Mouse (Mus musculus) testis, adult 2 months (tissue): ENCODE measurements around the gene Gnaq. TPM values are rescaled to one million over a fixed set of nuclear protein-coding genes. Genes with fewer than 3 reads are reported as not detected.

Experiments
- H3K27ac ChIP-seq: fragments of 200-500 bp; 2 replicates; pipeline ENCODE4 v1.5.1; 2012; ENCODE audit warnings: low read depth, low read length; ENCODE audit not compliant: control insufficient read depth, insufficient read depth
- H3K27me3 ChIP-seq: fragments of 200-500 bp; 2 replicates; pipeline ENCODE4 v1.6.1; 2012; ENCODE audit warnings: mild to moderate bottlenecking, low read length, moderate library complexity; ENCODE audit not compliant: control insufficient read depth, insufficient read depth
- H3K36me3 ChIP-seq: fragments of 200-500 bp; 2 replicates; pipeline ENCODE4 v1.6.1; 2012; ENCODE audit warnings: mild to moderate bottlenecking, low read length; ENCODE audit not compliant: control insufficient read depth, insufficient read depth
- H3K4me1 ChIP-seq: fragments of 200-500 bp; 2 replicates; pipeline ENCODE4 v1.6.1; 2012; ENCODE audit warnings: low read length; ENCODE audit not compliant: control insufficient read depth, insufficient read depth
- H3K4me3 ChIP-seq: fragments of 200-500 bp; 2 replicates; pipeline ENCODE4 v1.5.1; 2012; ENCODE audit warnings: low read depth, mild to moderate bottlenecking, low read length, moderate library complexity, mixed read lengths; ENCODE audit not compliant: control insufficient read depth
- CTCF ChIP-seq: fragments of 200-500 bp; IDR thresholded peaks from 2 replicates; pipeline ENCODE4 v1.5.1; 2012; ENCODE audit warnings: low read depth, mild to moderate bottlenecking, inconsistent platforms, low read length, moderate library complexity; ENCODE audit not compliant: control insufficient read depth, insufficient read depth, insufficient replicate concordance
- POLR2A ChIP-seq: fragments of 200-500 bp; IDR thresholded peaks from 2 replicates; pipeline ENCODE4 v1.6.1; 2012; ENCODE audit warnings: low read depth, mild to moderate bottlenecking, inconsistent platforms, low read length, moderate library complexity; ENCODE audit not compliant: control insufficient read depth
- polyA plus RNA-seq: library from polyadenylated mRNA; depleted of rRNA; stranded (reverse); fragments of >200 nt; gene quantifications from 2 replicates; pipeline ENCODE4 v1.2.3, GENCODE M21; 2012

Gnaq gene
- polyA plus RNA-seq, 1 experiment: 5.5 TPM

GRCm38 (mm10) chr19:16181852-16182475, 49.3 kb downstream of the Gnaq start:
- H3K36me3 ChIP-seq: no peaks in the 10 kb centered on the region
- no peaks in the 10 kb centered on the region for H3K4me1 ChIP-seq
- TF ChIP-seq POLR2A: no peak
- no peaks in the 10 kb centered on the region for H3K27me3 ChIP-seq
- H3K4me3 ChIP-seq: no peak overlapping the region
- H3K27ac ChIP-seq: no peak overlapping the region

DNA sequence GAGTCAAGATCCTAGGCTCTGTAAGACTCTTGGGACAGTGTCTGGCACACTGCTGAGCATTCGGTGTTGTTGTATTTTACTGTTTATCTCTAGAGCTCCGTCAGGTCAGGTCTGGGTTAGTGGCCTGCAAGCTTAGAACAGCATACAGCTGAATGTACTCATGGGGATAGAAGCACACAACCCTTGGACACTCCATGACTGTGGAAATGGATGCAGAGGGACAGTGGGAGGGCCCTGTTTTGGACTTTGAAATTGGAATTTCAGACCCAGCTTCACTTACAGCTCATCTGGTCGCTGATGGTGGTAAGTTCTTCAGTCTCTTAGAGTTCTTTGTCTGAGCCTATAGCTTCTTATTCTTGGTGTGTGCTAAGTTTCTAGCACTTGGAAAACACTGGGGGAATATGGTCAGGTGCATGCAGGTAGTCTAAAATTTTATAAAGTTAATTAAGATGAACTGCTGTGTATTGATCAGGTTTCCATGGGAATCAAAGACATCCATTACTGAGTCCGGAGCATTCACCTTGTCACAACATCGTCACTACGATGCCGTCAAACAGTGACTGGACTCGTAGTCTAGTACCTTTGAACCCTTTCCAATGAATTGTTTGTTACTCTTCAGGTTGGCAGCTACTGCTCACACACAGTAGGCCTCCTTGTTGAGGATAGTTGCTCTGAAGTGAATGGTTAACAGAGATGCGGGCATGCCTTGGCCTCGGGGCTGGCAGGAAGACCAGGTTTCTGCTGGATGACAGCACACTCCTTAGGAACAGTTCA, 51.1 kb downstream of the Gnaq start:
- Histone ChIP-seq H3K36me3 (no peaks in the 10 kb centered on the region), H3K4me1 (no peaks in the 10 kb centered on the region), H3K27me3 (no peaks in the 10 kb centered on the region), H3K27ac (no peak overlapping the region), H3K4me3 (no peak overlapping the region)
- no peak for TF ChIP-seq POLR2A
- TF ChIP-seq CTCF: no peak

- no peak overlapping the region for H3K4me3 ChIP-seq
- H3K36me3 ChIP-seq: no peaks in the 10 kb centered on the region
- TF ChIP-seq CTCF (no peak), POLR2A (no peak)
- no peaks in the 10 kb centered on the region for H3K27me3 ChIP-seq
- no peaks in the 10 kb centered on the region for H3K4me1 ChIP-seq
- H3K27ac ChIP-seq: no peak overlapping the region
Observed at GRCm38 (mm10) chr19:16186984-16187383, 54.4 kb downstream of the Gnaq start.

GRCm38 (mm10) chr19:16187952-16188351, 55.3 kb downstream of the Gnaq start:
- Histone ChIP-seq H3K4me1 (no peaks in the 10 kb centered on the region), H3K4me3 (no peak overlapping the region), H3K27ac (no peak overlapping the region), H3K36me3 (no peaks in the 10 kb centered on the region), H3K27me3 (no peaks in the 10 kb centered on the region)
- TF ChIP-seq CTCF (no peak), POLR2A (no peak)

GRCm38 (mm10) chr19:16189066-16189765, 56.6 kb downstream of the Gnaq start:
- H3K27me3 ChIP-seq: no peaks in the 10 kb centered on the region
- H3K27ac ChIP-seq: no peak overlapping the region
- H3K4me1 ChIP-seq: no peaks in the 10 kb centered on the region
- H3K4me3 ChIP-seq: no peak overlapping the region
- TF ChIP-seq POLR2A: no peak
- no peak for TF ChIP-seq CTCF
- no peaks in the 10 kb centered on the region for H3K36me3 ChIP-seq

DNA sequence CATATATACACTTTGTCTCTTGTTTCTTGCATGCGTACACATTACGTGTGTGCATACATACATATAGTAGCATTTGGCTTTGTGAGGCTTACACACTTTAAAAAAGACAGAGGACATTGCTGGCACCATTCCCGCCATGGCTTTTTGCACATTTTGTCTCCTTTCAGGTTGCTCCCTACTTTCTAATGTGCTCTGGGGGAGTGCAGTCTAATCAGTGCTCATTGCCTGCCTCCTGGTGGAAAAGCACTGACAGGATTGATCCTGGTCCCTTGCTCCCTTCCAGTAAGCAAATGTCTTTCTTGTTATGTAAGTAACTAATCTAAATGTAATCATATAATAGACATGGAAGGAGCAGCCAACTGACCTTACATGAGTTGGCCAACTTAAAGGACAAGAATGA, 65.5 kb downstream of the Gnaq start:
- Histone ChIP-seq H3K4me3 (no peak overlapping the region), H3K27me3 (no peaks in the 10 kb centered on the region), H3K36me3 (no peaks in the 10 kb centered on the region), H3K4me1 (no peaks in the 10 kb centered on the region), H3K27ac (no peak overlapping the region)
- no peak for TF ChIP-seq POLR2A
- TF ChIP-seq CTCF: no peak

DNA sequence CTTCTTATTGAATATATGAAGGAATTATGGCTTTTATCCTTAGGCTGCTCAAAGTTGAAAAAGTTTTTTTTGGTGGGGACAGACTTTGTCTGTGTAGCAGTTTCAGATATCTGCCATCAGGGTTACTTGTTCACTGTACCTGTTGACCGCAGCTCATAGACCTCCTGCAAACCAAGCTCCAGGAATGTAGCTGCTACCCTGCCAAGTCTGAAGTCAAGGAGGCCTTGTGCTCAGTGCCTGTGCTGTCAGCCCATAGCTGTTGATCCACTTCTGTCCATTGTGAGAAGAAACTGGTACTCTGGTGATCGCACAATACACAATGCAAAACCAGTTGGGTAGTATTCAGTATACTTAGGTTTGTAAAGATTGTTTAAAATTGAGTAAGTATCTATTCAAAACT, 68.7 kb downstream of the Gnaq start:
- no peaks in the 10 kb centered on the region for H3K36me3 ChIP-seq
- H3K4me3 ChIP-seq: no peak overlapping the region
- H3K4me1 ChIP-seq: no peaks in the 10 kb centered on the region
- TF ChIP-seq POLR2A: no peak
- TF ChIP-seq CTCF: no peak
- no peak overlapping the region for H3K27ac ChIP-seq
- H3K27me3 ChIP-seq: no peaks in the 10 kb centered on the region
